Mouse (Mus musculus) heart, embryonic 16.5 days (tissue): ENCODE data around the gene Cpne5. TPM values are rescaled to one million over a fixed set of nuclear protein-coding genes. Genes with fewer than 3 reads are reported as not detected.
"Not testable (repeated sequence)": the region's sequence is repeated elsewhere in the genome, so short reads cannot be mapped to it uniquely, and the experiment has no call there.

ENCODE experiments used
- ATAC-seq: fragments of 200-750 bp; cut with Nextera tagmentation; replicated peaks from 2 replicates; pipeline ENCODE4 v1.8.0; 2017; ENCODE audit warnings: moderate number of reproducible peaks; ENCODE audit not compliant: insufficient read depth, low FRiP score; ENCODE audit errors: extremely low read depth
- H3K27ac ChIP-seq: fragments of 300-500 bp; sonication (generic); 2 replicates; pipeline ENCODE4 v1.5.1; 2014; ENCODE audit warnings: mild to moderate bottlenecking, low read length, control low read depth, moderate library complexity
- H3K27me3 ChIP-seq: fragments of 300-500 bp; sonication (generic); 2 replicates; pipeline ENCODE4 v1.6.1; 2014; ENCODE audit warnings: low read length, mixed read lengths; ENCODE audit not compliant: control insufficient read depth, insufficient read depth
- H3K36me3 ChIP-seq: fragments of 300-500 bp; sonication (generic); 2 replicates; pipeline ENCODE4 v1.6.1; 2014; ENCODE audit not compliant: control insufficient read depth, insufficient read depth
- H3K4me1 ChIP-seq: fragments of 300-500 bp; sonication (generic); 2 replicates; pipeline ENCODE4 v1.6.1; 2014; ENCODE audit warnings: low read length, mixed read lengths; ENCODE audit not compliant: control insufficient read depth, insufficient read depth
- H3K4me2 ChIP-seq: fragments of 300-500 bp; sonication (generic); 2 replicates; pipeline ENCODE4 v1.6.1; 2014; ENCODE audit warnings: low read depth, mild to moderate bottlenecking, control low read depth, low read length
- H3K4me3 ChIP-seq: fragments of 300-500 bp; sonication (generic); 2 replicates; pipeline ENCODE4 v1.5.1; 2014; ENCODE audit warnings: mild to moderate bottlenecking, control low read depth, low read length
- H3K9ac ChIP-seq: fragments of 300-500 bp; sonication (generic); 2 replicates; pipeline ENCODE4 v1.6.1; 2014; ENCODE audit warnings: low read length, control low read depth
- H3K9me3 ChIP-seq: fragments of 300-500 bp; sonication (generic); replicated peaks from 2 replicates; pipeline ENCODE4 v1.6.1; 2016; ENCODE audit warnings: low read length; ENCODE audit not compliant: control insufficient read depth
- WGBS: fragments of 180-500 bp; shearing (Covaris S2); extraction: QIAGEN DNeasy Blood & Tissue Kit; methylation state at CpG from one replicate; pipeline ENCODE4 v1.1.7; 2014; 5-methylcytosine and 5-hydroxymethylcytosine counted together
- polyA plus RNA-seq: library from polyadenylated mRNA; unstranded; fragments of >200 nt; fragmentation: Nextera tagmentation; extraction: Ambion mirVana; gene quantifications from 2 replicates; pipeline ENCODE4 v1.2.1, GENCODE M21; 2015

Cpne5 gene
- polyA plus RNA-seq, 1 experiment from 2014 or later, result 13.3 TPM

GRCm38 (mm10) chr17:29116023-29116422, 121.9 kb downstream of the Cpne5 start:
- Histone ChIP-seq H3K9me3 (no peaks in the 10 kb centered on the region), H3K27me3 (no peaks in the 10 kb centered on the region), H3K9ac (no peak overlapping the region), H3K4me2 (no peak overlapping the region), H3K4me1 (no peaks in the 10 kb centered on the region), H3K4me3 (no peak overlapping the region), H3K27ac (no peak overlapping the region), H3K36me3 (no peaks in the 10 kb centered on the region)
- ATAC-seq, result no peak
- WGBS, result 66% methylated on average over 12 of the region's 12 CpGs

GRCm38 (mm10) chr17:29113591-29114352, 124.2 kb downstream of the Cpne5 start, which contains the start of gene Rab44:
Gene Rab44 (plus strand): TSS chr17:29114145.
- no peak within 1 kb of the TSS for H3K4me3 ChIP-seq
- H3K4me2 ChIP-seq, result no peak within 1 kb of the TSS
- ATAC-seq, result no peak
- 75% methylated on average over 13 of the region's 13 CpGs for WGBS
- no peaks in the 10 kb centered on the region for H3K9me3 ChIP-seq
- no peak within 1 kb of the TSS for H3K27ac ChIP-seq
- H3K9ac ChIP-seq, result no peak within 1 kb of the TSS
- H3K4me1 ChIP-seq, result no peaks in the 10 kb centered on the region
- no peaks in the 10 kb centered on the region for H3K27me3 ChIP-seq
- no peaks in the 10 kb centered on the region for H3K36me3 ChIP-seq

- no peak overlapping the region for H3K4me2 ChIP-seq
- H3K27ac ChIP-seq, result no peak overlapping the region
- WGBS, result 71% methylated on average over 5 of the region's 5 CpGs
- no peaks in the 10 kb centered on the region for H3K4me1 ChIP-seq
- no peaks in the 10 kb centered on the region for H3K9me3 ChIP-seq
- H3K27me3 ChIP-seq, result no peaks in the 10 kb centered on the region
- no peak overlapping the region for H3K9ac ChIP-seq
- no peak for ATAC-seq
- H3K36me3 ChIP-seq, result no peaks in the 10 kb centered on the region
- no peak overlapping the region for H3K4me3 ChIP-seq
These were observed 126.6 kb downstream of the Cpne5 start for GRCm38 (mm10) chr17:29111332-29111731.

GRCm38 (mm10) chr17:29110356-29110755, 127.6 kb downstream of the Cpne5 start:
- H3K27me3 ChIP-seq, H3K27ac ChIP-seq, H3K4me3 ChIP-seq, H3K4me2 ChIP-seq, ATAC-seq, H3K9me3 ChIP-seq, H3K4me1 ChIP-seq, H3K36me3 ChIP-seq, H3K9ac ChIP-seq: not testable (repeated sequence)
- 72% methylated on average over 6 of the region's 6 CpGs for WGBS

Other genes with a start within 250 kb of the Cpne5 start
- 84.6 and 90.4 TPM in 2 replicates for gene Stk38, start 230.2 kb downstream of the Cpne5 start, polyA plus RNA-seq
- gene Srsf3, start 205.5 kb downstream of the Cpne5 start, polyA plus RNA-seq, result 323 and 367 TPM in 2 replicates
- gene Cdkn1a, start 147.2 kb downstream of the Cpne5 start, polyA plus RNA-seq, result 70.1 and 70.7 TPM in 2 replicates
- gene Rab44, start 124.0 kb downstream of the Cpne5 start, polyA plus RNA-seq, result 2.2 and 4.4 TPM in 2 replicates
- 101 and 104 TPM in 2 replicates for gene Ppil1, start 26.0 kb upstream of the Cpne5 start, polyA plus RNA-seq
- gene BC004004, start 30.6 kb upstream of the Cpne5 start, polyA plus RNA-seq, result 95.4 and 96.8 TPM in 2 replicates
- 3.5 and 4.0 TPM in 2 replicates for gene Pi16, start 79.5 kb upstream of the Cpne5 start, polyA plus RNA-seq
- gene Mtch1, start 109.8 kb upstream of the Cpne5 start, polyA plus RNA-seq, result 220 and 273 TPM in 2 replicates
- 4.8 and 4.9 TPM in 2 replicates for gene Fgd2, start 122.7 kb upstream of the Cpne5 start, polyA plus RNA-seq